Mouse (Mus musculus): ENCODE data around the gene Nxnl2.

GRCm38 (mm10) chr13:51221425-51222160 is 50.8 kb downstream of the Nxnl2 start:
- no peak for TF ChIP-seq CTCF (IDR thresholded peaks at IDR 0.05; ENCODE audit: borderline replicate concordance, insufficient read depth, low read depth, low read length)
- no peak for TF ChIP-seq POLR2A (IDR thresholded peaks at IDR 0.05; ENCODE audit: borderline replicate concordance, insufficient read depth, low read length)
